Mouse (Mus musculus): ENCODE measurements at regions not wholly inside any gene's neighbourhood (a gene's known extent, or its start where the extent isn't known, plus 50 kb on each side); places are given as distances from the start of the nearest gene placed in this dataset.

- Histone ChIP-seq H3K4me2 (replicated peaks) (no peak overlapping the region), H3K9ac (no peak overlapping the region), H3K4me3 (no peak overlapping the region), H3K4me1 (0 out of 2 replicates have a peak, but pooled peaks cover 8% of the 10 kb centered on the region), H3K27ac (0 out of 2 replicates have a peak overlapping the region, but pooled peaks have one; percentile 6), H3K9me3 (no peaks in the 10 kb centered on the region), H3K27me3 (no peaks in the 10 kb centered on the region), H3K36me3 (no peaks in the 10 kb centered on the region)
- WGBS: 39% methylated on average over 4 of the region's 4 CpGs
- ATAC-seq (ENCODE audit: low FRiP score, low read depth): no peak
Measured at GRCm38 (mm10) chr4:55732006-55732405, 199.7 kb upstream of the Klf4 start.

GRCm38 (mm10) chr4:55730266-55730665, 198.0 kb upstream of the Klf4 start:
- no peak overlapping the region for H3K4me3 ChIP-seq
- H3K9me3 ChIP-seq: no peaks in the 10 kb centered on the region
- no peak overlapping the region for H3K4me2 ChIP-seq (replicated peaks)
- H3K9ac ChIP-seq: no peak overlapping the region
- no peaks in the 10 kb centered on the region for H3K36me3 ChIP-seq
- ATAC-seq (ENCODE audit: low FRiP score, low read depth): no peak
- WGBS: 71% methylated on average over 4 of the region's 4 CpGs
- H3K27ac ChIP-seq: no peak overlapping the region
- H3K27me3 ChIP-seq: no peaks in the 10 kb centered on the region
- 0 out of 2 replicates have a peak, but pooled peaks cover 11% of the 10 kb centered on the region for H3K4me1 ChIP-seq

GRCm38 (mm10) chr4:55727178-55727577, 194.9 kb upstream of the Klf4 start:
- Histone ChIP-seq H3K9me3 (no peaks in the 10 kb centered on the region), H3K36me3 (no peaks in the 10 kb centered on the region), H3K4me2 (replicated peaks) (no peak overlapping the region), H3K4me1 (0 out of 2 replicates have a peak, but pooled peaks cover 11% of the 10 kb centered on the region), H3K4me3 (no peak overlapping the region), H3K27ac (no peak overlapping the region), H3K27me3 (no peaks in the 10 kb centered on the region), H3K9ac (no peak overlapping the region)
- WGBS: 83% methylated on average over 2 of the region's 2 CpGs
- ATAC-seq (ENCODE audit: low FRiP score, low read depth): no peak

- no peak overlapping the region for H3K4me2 ChIP-seq (replicated peaks)
- no peak overlapping the region for H3K4me3 ChIP-seq
- H3K9me3 ChIP-seq: no peaks in the 10 kb centered on the region
- no peak overlapping the region for H3K27ac ChIP-seq
- no peak overlapping the region for H3K9ac ChIP-seq
- H3K36me3 ChIP-seq: no peaks in the 10 kb centered on the region
- ATAC-seq (ENCODE audit: low FRiP score, low read depth): no peak
- H3K27me3 ChIP-seq: no peaks in the 10 kb centered on the region
- 0 out of 2 replicates have a peak, but pooled peaks cover 6% of the 10 kb centered on the region for H3K4me1 ChIP-seq
- 66% methylated on average over 19 of the region's 19 CpGs for WGBS
Measured at GRCm38 (mm10) chr4:55726081-55726480, 193.8 kb upstream of the Klf4 start.

GRCm38 (mm10) chr4:55724286-55724685, 192.0 kb upstream of the Klf4 start:
- no peaks in the 10 kb centered on the region for H3K36me3 ChIP-seq
- no peaks in the 10 kb centered on the region for H3K9me3 ChIP-seq
- H3K27me3 ChIP-seq: no peaks in the 10 kb centered on the region
- H3K4me2 ChIP-seq (replicated peaks): no peak overlapping the region
- no peak for ATAC-seq (ENCODE audit: low FRiP score, low read depth)
- 0 out of 2 replicates have a peak, but pooled peaks cover 3% of the 10 kb centered on the region for H3K4me1 ChIP-seq
- 100% methylated on average over 1 of the region's 1 CpGs for WGBS
- H3K27ac ChIP-seq: no peak overlapping the region
- no peak overlapping the region for H3K9ac ChIP-seq
- no peak overlapping the region for H3K4me3 ChIP-seq

- H3K27ac ChIP-seq: no peak overlapping the region
- no peaks in the 10 kb centered on the region for H3K36me3 ChIP-seq
- no peak overlapping the region for H3K9ac ChIP-seq
- H3K4me3 ChIP-seq: no peak overlapping the region
- 89% methylated on average over 1 of the region's 1 CpGs for WGBS
- ATAC-seq (ENCODE audit: low FRiP score, low read depth): no peak
- no peaks in the 10 kb centered on the region for H3K27me3 ChIP-seq
- H3K9me3 ChIP-seq: no peaks in the 10 kb centered on the region
- H3K4me2 ChIP-seq (replicated peaks): no peak overlapping the region
- H3K4me1 ChIP-seq: 0 out of 2 replicates have a peak, but pooled peaks cover 3% of the 10 kb centered on the region
Measured at GRCm38 (mm10) chr4:55723124-55723523, 190.9 kb upstream of the Klf4 start.

GRCm38 (mm10) chr4:55722388-55722787, 190.1 kb upstream of the Klf4 start:
- H3K4me1 ChIP-seq: 0 out of 2 replicates have a peak, but pooled peaks cover 3% of the 10 kb centered on the region
- WGBS: 73% methylated on average over 8 of the region's 8 CpGs
- H3K9ac ChIP-seq: no peak overlapping the region
- no peak overlapping the region for H3K4me3 ChIP-seq
- no peak overlapping the region for H3K4me2 ChIP-seq (replicated peaks)
- no peaks in the 10 kb centered on the region for H3K9me3 ChIP-seq
- no peak for ATAC-seq (ENCODE audit: low FRiP score, low read depth)
- H3K27me3 ChIP-seq: no peaks in the 10 kb centered on the region
- no peak overlapping the region for H3K27ac ChIP-seq
- no peaks in the 10 kb centered on the region for H3K36me3 ChIP-seq

- no peak for ATAC-seq (ENCODE audit: low FRiP score, low read depth)
- no peaks in the 10 kb centered on the region for H3K36me3 ChIP-seq
- 0 out of 2 replicates have a peak, but pooled peaks cover 3% of the 10 kb centered on the region for H3K4me1 ChIP-seq
- H3K9me3 ChIP-seq: no peaks in the 10 kb centered on the region
- no peak overlapping the region for H3K4me2 ChIP-seq (replicated peaks)
- no peak overlapping the region for H3K27ac ChIP-seq
- H3K4me3 ChIP-seq: no peak overlapping the region
- no peak overlapping the region for H3K9ac ChIP-seq
- 64% methylated on average over 2 of the region's 2 CpGs for WGBS
- H3K27me3 ChIP-seq: no peaks in the 10 kb centered on the region
Measured at GRCm38 (mm10) chr4:55721834-55722233, 189.6 kb upstream of the Klf4 start.

- H3K9ac ChIP-seq: no peak overlapping the region
- H3K27ac ChIP-seq: no peak overlapping the region
- no peaks in the 10 kb centered on the region for H3K4me1 ChIP-seq
- H3K4me2 ChIP-seq (replicated peaks): no peak overlapping the region
- no peaks in the 10 kb centered on the region for H3K9me3 ChIP-seq
- H3K27me3 ChIP-seq: no peaks in the 10 kb centered on the region
- H3K36me3 ChIP-seq: no peaks in the 10 kb centered on the region
- 78% methylated on average over 4 of the region's 4 CpGs for WGBS
- no peak for ATAC-seq (ENCODE audit: low FRiP score, low read depth)
- no peak overlapping the region for H3K4me3 ChIP-seq
Measured at GRCm38 (mm10) chr4:55718438-55718837, 186.2 kb upstream of the Klf4 start.

- no peak for ATAC-seq (ENCODE audit: low FRiP score, low read depth)
- H3K9me3 ChIP-seq: no peaks in the 10 kb centered on the region
- H3K4me2 ChIP-seq (replicated peaks): no peak overlapping the region
- 67% methylated on average over 5 of the region's 5 CpGs for WGBS
- no peaks in the 10 kb centered on the region for H3K27me3 ChIP-seq
- no peaks in the 10 kb centered on the region for H3K36me3 ChIP-seq
- H3K4me3 ChIP-seq: no peak overlapping the region
- no peak overlapping the region for H3K27ac ChIP-seq
- H3K9ac ChIP-seq: no peak overlapping the region
- H3K4me1 ChIP-seq: no peaks in the 10 kb centered on the region; the same call in 1 of the 2 replicates
Measured at GRCm38 (mm10) chr4:55716161-55716651, 183.9 kb upstream of the Klf4 start.

GRCm38 (mm10) chr4:55711500-55712341, 179.5 kb upstream of the Klf4 start:
- Histone ChIP-seq H3K36me3 (no peaks in the 10 kb centered on the region), H3K27me3 (no peaks in the 10 kb centered on the region), H3K27ac (no peak overlapping the region), H3K4me1 (no peaks in the 10 kb centered on the region; the same call in 1 of the 2 replicates), H3K4me2 (replicated peaks) (no peak overlapping the region), H3K4me3 (no peak overlapping the region), H3K9me3 (no peaks in the 10 kb centered on the region), H3K9ac (no peak overlapping the region)
- no peak for ATAC-seq (ENCODE audit: low FRiP score, low read depth)
- WGBS: 70% methylated on average over 13 of the region's 13 CpGs

- Histone ChIP-seq H3K4me2 (replicated peaks) (no peak overlapping the region), H3K36me3 (no peaks in the 10 kb centered on the region), H3K27me3 (no peaks in the 10 kb centered on the region), H3K4me1 (no peaks in the 10 kb centered on the region; the same call in 1 of the 2 replicates), H3K27ac (no peak overlapping the region), H3K9me3 (no peaks in the 10 kb centered on the region), H3K4me3 (no peak overlapping the region), H3K9ac (no peak overlapping the region)
- 77% methylated on average over 5 of the region's 5 CpGs for WGBS
- no peak for ATAC-seq (ENCODE audit: low FRiP score, low read depth)
Measured at GRCm38 (mm10) chr4:55710476-55710875, 178.2 kb upstream of the Klf4 start.

Data from limb, embryonic 13.5 days (tissue).